ENCODE assay signal across 9 mouse cellular contexts in the genomic region with DNA sequence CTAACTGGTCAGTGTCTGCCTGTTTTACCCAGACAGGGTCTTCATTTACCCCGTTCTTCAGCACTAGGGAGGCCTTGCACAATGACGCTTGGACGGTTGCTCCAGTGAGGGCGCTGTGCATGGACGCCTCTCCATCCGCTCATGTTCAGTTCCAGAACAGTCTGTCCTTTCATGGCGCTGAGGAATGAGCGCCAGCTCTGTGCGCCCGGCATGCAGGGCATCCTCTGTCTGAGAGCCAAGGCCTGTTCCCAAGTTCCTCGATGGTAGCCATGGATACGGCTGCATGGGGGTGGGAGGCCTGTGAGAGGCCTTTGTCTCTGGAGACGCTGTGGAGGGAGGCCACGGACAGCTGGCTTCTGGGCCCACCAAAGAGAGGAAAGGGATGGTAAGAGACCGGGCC. TPM values are rescaled to one million over a fixed set of nuclear protein-coding genes. Genes with fewer than 3 reads are reported as not detected.
DNase-seq lines count a peak whose midpoint lies in the region; TF ChIP-seq lines count a peak whose summit lies in the region.
"Had no signal": no experiment of that assay in that cellular context is flagged by ENCODE, and none has a peak within 500 bp of the region (broad histone marks: within the 10 kb centered on the region; RNA-seq: fewer than 3 reads in every experiment).

No protein-coding gene starts in this region.

- intact Hi-C loops in left cerebral cortex, adult 2 months (cut with DNase I): no loop called here

- DNase-seq in ZHBTc4 (ENCODE audit: low read depth, low spot score): peak; percentile 51
- peak; percentile 73 to 84 for DNase-seq in cerebellum, postnatal 10 days
- DNase-seq in frontal cortex, postnatal 36 days (ENCODE audit: low spot score in 2 of 2): peak; percentile 66 to 69
- peak; percentile 45 to 66 for DNase-seq in left cerebral cortex, adult 2 months (ENCODE audit: extremely low spot score in 1 of 2, low spot score in 2 of 2)
- peak; percentile 24 for DNase-seq in retina, postnatal 7 days (ENCODE audit: low read depth, low spot score)
- DNase-seq in adrenal gland, postnatal 36 days: no peak
- no peak for DNase-seq in urinary bladder, postnatal 14 days (ENCODE audit: low spot score)
- no peak for DNase-seq in adrenal gland, adult 2 months

- TF ChIP-seq CTCF in left cerebral cortex, adult 2 months (IDR thresholded peaks at IDR 0.05): no peak; the same call in 1 of the 2 replicates

- no peak overlapping the region for H3K4me3 ChIP-seq in left cerebral cortex, adult 2 months
- H3K4me3 ChIP-seq: liver, embryonic 15.5 days had no signal

- H3K27ac ChIP-seq in left cerebral cortex, adult 2 months: peak overlapping the region; percentile 26; the same call in 1 of the 2 replicates
- H3K27ac ChIP-seq: liver, embryonic 15.5 days had no signal

RNA-seq across cellular contexts. Expression of gene Arhgap31, which starts 39.6 kb away (rescaled TPM):
- total RNA-seq in left cerebral cortex, adult 2 months (2021): 10 to 100 TPM; 19.1 to 20.6 TPM
- 10 to 100 TPM; 21.3 to 33.7 TPM for total RNA-seq in adrenal gland, postnatal 36 days (2021)
- total RNA-seq in adrenal gland, adult 2 months (2021): 10 to 100 TPM; 19.1 to 23.8 TPM
- polyA plus RNA-seq in adrenal gland, adult 2 months (2012; rRNA removed): 7.4 and 7.7 TPM in 2 replicates

Comparison
In these comparisons a context has a peak if more than half of its experiments do, and no peak if none do; other contexts are left out.
1. DNase-seq: peak in ZHBTc4 (single experiment), cerebellum, postnatal 10 days (2 of 2), frontal cortex, postnatal 36 days (2 of 2), left cerebral cortex, adult 2 months (2 of 2) and retina, postnatal 7 days (single experiment); none in adrenal gland, postnatal 36 days (0 of 2), urinary bladder, postnatal 14 days (single experiment) and adrenal gland, adult 2 months (single experiment).